Mouse (Mus musculus): ENCODE measurements at regions not wholly inside any gene's neighbourhood (a gene's known extent, or its start where the extent isn't known, plus 50 kb on each side); places are given as distances from the start of the nearest gene placed in this dataset.

- TF ChIP-seq CTCF (IDR thresholded peaks at IDR 0.05; ENCODE audit: extremely low read depth, insufficient read length, insufficient replicate concordance, low read depth, low read length) (no peak), POLR2A (IDR thresholded peaks at IDR 0.05; ENCODE audit: low read depth, low read length) (no peak)
Observed at GRCm38 (mm10) chr10:126485129-126485528, 416.0 kb downstream of the Atp23 start.
